Mouse (Mus musculus) lung, adult 2 months (tissue): Measurements from ENCODE around the gene Fut8.

Experiments used
- CTCF ChIP-seq: fragments of 200-500 bp; IDR thresholded peaks from 2 replicates; pipeline ENCODE4 v1.5.1; 2011; ENCODE audit warnings: mild to moderate bottlenecking, low read length, control low read depth; ENCODE audit not compliant: insufficient read depth
- POLR2A ChIP-seq: fragments of 200-500 bp; IDR thresholded peaks from 2 replicates; pipeline ENCODE4 v1.6.1; 2011; ENCODE audit warnings: low read depth, mild to moderate bottlenecking, control low read depth, low read length, borderline replicate concordance; ENCODE audit errors: extremely low read depth

DNA sequence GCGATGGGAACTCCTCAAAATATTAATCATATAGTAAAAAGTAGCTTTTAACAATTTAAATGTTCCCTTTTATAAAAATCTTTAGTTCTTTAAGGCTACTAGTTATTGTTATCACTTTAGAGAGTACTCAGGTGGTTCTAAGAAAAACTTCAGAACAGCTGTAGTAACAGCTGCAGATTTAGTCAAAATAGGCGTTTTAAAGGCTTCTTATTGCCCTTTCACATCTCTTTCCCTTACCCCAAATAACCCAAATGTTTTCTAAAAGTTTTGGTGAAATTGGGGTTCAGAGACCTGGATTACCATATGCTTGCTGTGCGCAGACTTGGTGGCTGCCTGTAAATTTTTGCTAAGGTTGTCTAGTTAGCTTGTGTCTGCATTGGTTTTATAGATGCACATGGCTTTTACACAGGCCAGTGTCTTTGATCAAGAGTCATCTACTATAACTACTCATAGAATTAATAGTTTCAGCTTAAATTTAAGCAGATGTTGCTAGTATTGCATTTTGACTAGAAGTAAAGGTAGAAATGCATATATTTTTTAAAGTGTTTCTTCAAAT lies 68.9 kb downstream of the Fut8 start:
- TF ChIP-seq CTCF (no peak), POLR2A (no peak)
